Mouse (Mus musculus) intestine, embryonic 16.5 days (tissue): ENCODE data around the gene Armc7. TPM values are rescaled to one million over a fixed set of nuclear protein-coding genes. Genes with fewer than 3 reads are reported as not detected.
"Not testable (repeated sequence)": the region's sequence is repeated elsewhere in the genome, so short reads cannot be mapped to it uniquely, and the experiment has no call there.

Experiments used
- ATAC-seq: fragments of 200-750 bp; cut with Nextera tagmentation; 2 replicates; pipeline ENCODE4 v1.8.0; 2017; ENCODE audit warnings: moderate TSS enrichment, moderate library complexity
- H3K27ac ChIP-seq: fragments of 300-500 bp; sonication (generic); 2 replicates; pipeline ENCODE4 v1.5.1; 2014; ENCODE audit warnings: mild to moderate bottlenecking, low read length
- H3K27me3 ChIP-seq: fragments of 300-500 bp; sonication (generic); replicated peaks from 2 replicates; pipeline ENCODE4 v1.6.1; 2014; ENCODE audit warnings: low read length, control low read depth, mixed read lengths; ENCODE audit not compliant: control insufficient read depth, insufficient read depth
- H3K36me3 ChIP-seq: fragments of 300-500 bp; sonication (generic); 2 replicates; pipeline ENCODE4 v1.6.1; 2014; ENCODE audit warnings: low read length, control low read depth; ENCODE audit not compliant: control insufficient read depth, insufficient read depth
- H3K4me1 ChIP-seq: fragments of 300-500 bp; sonication (generic); 2 replicates; pipeline ENCODE4 v1.6.1; 2014; ENCODE audit warnings: low read length, control low read depth, mixed read lengths; ENCODE audit not compliant: control insufficient read depth, insufficient read depth
- H3K4me2 ChIP-seq: fragments of 300-500 bp; sonication (generic); 2 replicates; pipeline ENCODE4 v1.6.1; 2014; ENCODE audit warnings: low read depth, low read length, control low read depth
- H3K4me3 ChIP-seq: fragments of 300-500 bp; sonication (generic); 2 replicates; pipeline ENCODE4 v1.5.1; 2014; ENCODE audit warnings: mild to moderate bottlenecking, low read length
- H3K9ac ChIP-seq: fragments of 300-500 bp; sonication (generic); 2 replicates; pipeline ENCODE4 v1.6.1; 2014; ENCODE audit warnings: low read depth, low read length
- H3K9me3 ChIP-seq: fragments of 300-500 bp; sonication (generic); 2 replicates; pipeline ENCODE4 v1.6.1; 2016; ENCODE audit warnings: low read length, control low read depth; ENCODE audit not compliant: control insufficient read depth
- WGBS: fragments of 180-500 bp; shearing (Covaris S2); extraction: QIAGEN DNeasy Blood & Tissue Kit; methylation state at CpG from one replicate; pipeline ENCODE4 v1.1.7; 2014; 5-methylcytosine and 5-hydroxymethylcytosine counted together
- polyA plus RNA-seq: library from polyadenylated mRNA; unstranded; fragments of >200 nt; fragmentation: Nextera tagmentation; extraction: Ambion mirVana; gene quantifications from 2 replicates; pipeline ENCODE4 v1.2.1, GENCODE M21; 2015

The Armc7 gene
- polyA plus RNA-seq, 1 experiment from 2014 or later, result 9.2 TPM

- Histone ChIP-seq H3K4me1 (peaks cover 16% of the 10 kb centered on the region), H3K4me3 (peak overlapping the region; percentile 66), H3K27ac (peak overlapping the region; percentile 85), H3K9ac (peak overlapping the region; percentile 79), H3K27me3 (no peaks in the 10 kb centered on the region), H3K9me3 (no peaks in the 10 kb centered on the region), H3K4me2 (peak overlapping the region; percentile 81), H3K36me3 (peaks cover 6% of the 10 kb centered on the region)
- 30% methylated on average over 6 of the region's 6 CpGs for WGBS
- no peak for ATAC-seq
Measured at GRCm38 (mm10) chr11:115492387-115492786, 16.9 kb downstream of the Armc7 start.

- not testable (repeated sequence) for ATAC-seq, H3K27me3 ChIP-seq, H3K4me2 ChIP-seq, H3K9me3 ChIP-seq, H3K9ac ChIP-seq, H3K4me3 ChIP-seq, H3K4me1 ChIP-seq, H3K27ac ChIP-seq
- peaks cover 11% of the 10 kb centered on the region; the same call in 1 of the 2 replicates for H3K36me3 ChIP-seq
- WGBS, result 90% methylated on average over 9 of the region's 9 CpGs
Measured at GRCm38 (mm10) chr11:115496559-115496958, 21.1 kb downstream of the Armc7 start.

- H3K9me3 ChIP-seq, result no peaks in the 10 kb centered on the region
- H3K4me3 ChIP-seq, result no peak overlapping the region
- no peak overlapping the region for H3K4me2 ChIP-seq
- H3K9ac ChIP-seq, result no peak overlapping the region
- H3K36me3 ChIP-seq, result peaks cover 17% of the 10 kb centered on the region
- ATAC-seq, result no peak
- H3K4me1 ChIP-seq, result peaks cover 5% of the 10 kb centered on the region
- H3K27ac ChIP-seq, result no peak overlapping the region
- 96% methylated on average over 6 of the region's 6 CpGs for WGBS
- no peaks in the 10 kb centered on the region for H3K27me3 ChIP-seq
Measured at GRCm38 (mm10) chr11:115502636-115503035, 27.2 kb downstream of the Armc7 start.

GRCm38 (mm10) chr11:115506586-115506985 is 31.1 kb downstream of the Armc7 start:
- Histone ChIP-seq H3K4me1 (peaks cover 35% of the 10 kb centered on the region), H3K4me2 (no peak overlapping the region), H3K4me3 (no peak overlapping the region), H3K27me3 (no peaks in the 10 kb centered on the region), H3K36me3 (peaks cover 5% of the 10 kb centered on the region; the same call in 1 of the 2 replicates), H3K9ac (no peak overlapping the region), H3K27ac (no peak overlapping the region), H3K9me3 (no peaks in the 10 kb centered on the region)
- no peak for ATAC-seq
- WGBS, result 61% methylated on average over 3 of the region's 3 CpGs

- no peak overlapping the region for H3K4me2 ChIP-seq
- H3K36me3 ChIP-seq, result no peaks in the 10 kb centered on the region
- H3K4me1 ChIP-seq, result peaks cover 46% of the 10 kb centered on the region
- H3K4me3 ChIP-seq, result no peak overlapping the region
- 70% methylated on average over 2 of the region's 2 CpGs for WGBS
- H3K9me3 ChIP-seq, result no peaks in the 10 kb centered on the region
- no peak for ATAC-seq
- no peak overlapping the region for H3K9ac ChIP-seq
- peak overlapping the region; percentile 10; the same call in 1 of the 2 replicates for H3K27ac ChIP-seq
- H3K27me3 ChIP-seq, result no peaks in the 10 kb centered on the region
Measured at GRCm38 (mm10) chr11:115508061-115508460, 32.6 kb downstream of the Armc7 start.

GRCm38 (mm10) chr11:115509773-115510506 is 34.5 kb downstream of the Armc7 start:
- Histone ChIP-seq H3K9ac (peak overlapping the region; percentile 98), H3K4me2 (peak overlapping the region; percentile 52), H3K4me1 (peaks cover 46% of the 10 kb centered on the region), H3K4me3 (peak overlapping the region; percentile 30), H3K36me3 (no peaks in the 10 kb centered on the region), H3K27me3 (no peaks in the 10 kb centered on the region), H3K9me3 (no peaks in the 10 kb centered on the region), H3K27ac (peak overlapping the region; percentile 92)
- WGBS, result 28% methylated on average over 6 of the region's 6 CpGs
- peak; percentile 69 for ATAC-seq

GRCm38 (mm10) chr11:115510507-115510888 is 35.0 kb downstream of the Armc7 start:
- peak overlapping the region; percentile 98 for H3K9ac ChIP-seq
- peak overlapping the region; percentile 30; the same call in 1 of the 2 replicates for H3K4me3 ChIP-seq
- 44% methylated on average over 5 of the region's 5 CpGs for WGBS
- H3K4me2 ChIP-seq, result peak overlapping the region; percentile 52
- H3K27ac ChIP-seq, result peak overlapping the region; percentile 92
- no peaks in the 10 kb centered on the region for H3K36me3 ChIP-seq
- H3K27me3 ChIP-seq, result no peaks in the 10 kb centered on the region
- H3K4me1 ChIP-seq, result peaks cover 46% of the 10 kb centered on the region
- no peaks in the 10 kb centered on the region for H3K9me3 ChIP-seq
- ATAC-seq, result no peak

GRCm38 (mm10) chr11:115511121-115511520 is 35.7 kb downstream of the Armc7 start:
- H3K9me3 ChIP-seq, result no peaks in the 10 kb centered on the region
- peaks cover 43% of the 10 kb centered on the region for H3K4me1 ChIP-seq
- no peak for ATAC-seq
- peak overlapping the region; percentile 98 for H3K4me3 ChIP-seq
- no peaks in the 10 kb centered on the region for H3K27me3 ChIP-seq
- 44% methylated on average over 2 of the region's 2 CpGs for WGBS
- H3K4me2 ChIP-seq, result peak overlapping the region; percentile 52
- peak overlapping the region; percentile 16; the same call in 1 of the 2 replicates for H3K27ac ChIP-seq
- no peaks in the 10 kb centered on the region for H3K36me3 ChIP-seq
- peak overlapping the region; percentile 98 for H3K9ac ChIP-seq

- Histone ChIP-seq H3K4me2 (peak overlapping the region; percentile 52), H3K9ac (peak overlapping the region; percentile 98), H3K36me3 (no peaks in the 10 kb centered on the region), H3K27ac (peak overlapping the region; percentile 8), H3K9me3 (no peaks in the 10 kb centered on the region), H3K4me1 (peaks cover 43% of the 10 kb centered on the region), H3K4me3 (peak overlapping the region; percentile 98), H3K27me3 (no peaks in the 10 kb centered on the region)
- 30% methylated on average over 3 of the region's 3 CpGs for WGBS
- no peak for ATAC-seq
Measured at GRCm38 (mm10) chr11:115512004-115512403, 36.5 kb downstream of the Armc7 start.
